ENCODE assay signal across 8 mouse cellular contexts in the genomic region with DNA sequence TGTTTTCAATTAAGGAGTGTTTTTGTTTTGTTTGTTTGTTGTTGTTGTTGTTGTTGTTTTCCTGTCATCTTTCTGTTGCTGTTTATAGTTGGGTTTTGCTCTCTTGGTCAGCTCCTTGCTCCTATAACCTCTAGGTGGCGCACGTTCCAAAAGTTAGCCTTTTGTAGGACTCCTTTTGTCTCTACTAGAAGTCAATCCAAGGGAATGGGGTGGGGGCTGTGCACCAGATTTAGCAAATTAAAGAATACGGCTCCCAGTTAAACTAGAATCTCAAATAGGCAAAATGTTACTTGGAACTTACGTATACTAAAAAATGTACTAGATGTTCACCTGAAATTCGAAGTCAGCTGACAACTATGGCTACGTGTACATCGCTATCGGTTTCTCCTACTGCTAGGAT. TPM values are rescaled to one million over a fixed set of nuclear protein-coding genes. Genes with fewer than 3 reads are reported as not detected.
DNase-seq lines count a peak whose midpoint lies in the region; ATAC-seq lines count a peak whose summit lies in the region.

No protein-coding gene starts in this region.

- no peak for ATAC-seq in megakaryocyte, adult 5-6 weeks (ENCODE audit: poor library complexity, severe bottlenecking)

- DNase-seq in heart, postnatal 10 days = peak; percentile 24 to 43
- DNase-seq in heart, adult 11 months = no peak
- DNase-seq in 416B (ENCODE audit: low read depth) = peak; percentile 70
- DNase-seq in ZHBTc4 (ENCODE audit: low read depth, low spot score) = peak; percentile 72
- peak; percentile 74 for DNase-seq in kidney, postnatal 14 days
- no peak for DNase-seq in Muller cell, postnatal 12 days (ENCODE audit: inconsistent ontology term)
- DNase-seq in urinary bladder, postnatal 4 days (ENCODE audit: low spot score in 2 of 2) = no peak

- intact Hi-C loops in heart, postnatal 10 days (cut with DNase I) = loop anchor here (5.0 kb wide), 1 partner anchor 135 kb away; no protein-coding TSS in a partner anchor

RNA-seq across cellular contexts. Expression of a gene that starts 47.7 kb away (rescaled TPM):
- not detected for total RNA-seq in heart, postnatal 10 days (2021)
- total RNA-seq in megakaryocyte, adult 5-6 weeks (2015) = not detected in 2 replicates
- not detected in 2 replicates for total RNA-seq in megakaryocyte, adult 5-6 weeks (2017)

RNA-seq across cellular contexts. Expression of a gene that starts 48.7 kb away (rescaled TPM):
- 1 to 10 TPM; 8.0 to 8.2 TPM for total RNA-seq in heart, postnatal 10 days (2021)
- total RNA-seq in megakaryocyte, adult 5-6 weeks (2015) = 13.0 and 17.0 TPM in 2 replicates
- total RNA-seq in megakaryocyte, adult 5-6 weeks (2017) = 13.2 and 19.8 TPM in 2 replicates

RNA-seq across cellular contexts. Expression of a gene that starts 55.4 kb away (rescaled TPM):
- total RNA-seq in heart, postnatal 10 days (2021) = not detected
- 528 and 641 TPM in 2 replicates for total RNA-seq in megakaryocyte, adult 5-6 weeks (2015)
- total RNA-seq in megakaryocyte, adult 5-6 weeks (2017) = 492 and 635 TPM in 2 replicates

Comparison
In these comparisons a context has a peak if more than half of its experiments do, and no peak if none do; other contexts are left out.
1. DNase-seq: peak in heart, postnatal 10 days (2 of 2), 416B (single experiment), ZHBTc4 (single experiment) and kidney, postnatal 14 days (single experiment); none in heart, adult 11 months (single experiment), Muller cell, postnatal 12 days (single experiment) and urinary bladder, postnatal 4 days (0 of 2).
2. RNA of a gene that starts 55.4 kb away (total RNA-seq): 492 to 641 TPM in megakaryocyte, adult 5-6 weeks; not detected in heart, postnatal 10 days; every median in the first group is over 100 times any median in the second.